Mouse (Mus musculus) bone marrow macrophage, adult 2 months (primary cell): Measurements from ENCODE around the gene Ugt1a10.

Experiments
- CTCF ChIP-seq: IDR thresholded peaks from 2 replicates; pipeline ENCODE4 v1.5.1; 2012; ENCODE audit warnings: low read depth, mild to moderate bottlenecking, low read length, moderate library complexity
- POLR2A ChIP-seq: IDR thresholded peaks from 2 replicates; pipeline ENCODE4 v1.6.1; 2012; ENCODE audit warnings: mild to moderate bottlenecking, low read depth, low read length, borderline replicate concordance

- TF ChIP-seq CTCF (no peak), POLR2A (no peak)
Measured at GRCm38 (mm10) chr1:88255466-88255857, 200.3 kb downstream of the Ugt1a10 start.
